In genomic region chr17:56291826-56292475, GRCm38 (mm10) we compare ENCODE assay signal across 9 mouse cellular contexts. TPM values are rescaled to one million over a fixed set of nuclear protein-coding genes. Genes with fewer than 3 reads are reported as not detected.
DNase-seq lines count a peak whose midpoint lies in the region; ATAC-seq and TF ChIP-seq lines count a peak whose summit lies in the region.
"Had no signal": no experiment of that assay in that cellular context is flagged by ENCODE, and none has a peak within 500 bp of the region (broad histone marks: within the 10 kb centered on the region; RNA-seq: fewer than 3 reads in every experiment).

No protein-coding gene starts in this region.

- H3K27ac ChIP-seq in layer of hippocampus, adult 2 months = peak overlapping the region; percentile 87; the same call in 1 of the 2 replicates
- H3K27ac ChIP-seq in embryonic facial prominence, embryonic 10.5 days (replicated peaks) = peak overlapping the region; percentile 92
- peak overlapping the region; percentile 95 for H3K27ac ChIP-seq in heart, embryonic 16.5 days (ENCODE audit: low read length)
- H3K27ac ChIP-seq in macrophage = peak overlapping the region; percentile 59; the same call in 1 of the 2 replicates

- H3K4me2 ChIP-seq in heart, embryonic 16.5 days (ENCODE audit: low read depth, low read length) = no peak overlapping the region; the same call in 1 of the 2 replicates

- no peaks in the 10 kb centered on the region for H3K9me3 ChIP-seq in embryonic facial prominence, embryonic 10.5 days
- H3K9me3 ChIP-seq in heart, embryonic 16.5 days (replicated peaks; ENCODE audit: control insufficient read depth, low read length) = no peaks in the 10 kb centered on the region

- peak overlapping the region; percentile 75 for H3K9ac ChIP-seq in heart, embryonic 16.5 days (ENCODE audit: low read length)

- peaks cover 34% of the 10 kb centered on the region for H3K79me2 ChIP-seq in macrophage (ENCODE audit: inconsistent target)

- no peaks in the 10 kb centered on the region for H3K27me3 ChIP-seq in embryonic facial prominence, embryonic 10.5 days (replicated peaks; ENCODE audit: low read depth, poor library complexity, severe bottlenecking)
- no peaks in the 10 kb centered on the region for H3K27me3 ChIP-seq in heart, embryonic 16.5 days (ENCODE audit: control insufficient read depth, insufficient read depth, low read length)

- no peak for DNase-seq in layer of hippocampus, adult 2 months (ENCODE audit: low spot score in 2 of 2)
- DNase-seq in layer of hippocampus, adult 11-12 months (ENCODE audit: low spot score) = no peak
- no peak for DNase-seq in embryonic facial prominence, embryonic 10.5 days (ENCODE audit: low spot score)
- DNase-seq in spleen, postnatal 10 days (ENCODE audit: low spot score in 2 of 2) = no peak
- no peak for DNase-seq in cerebellum, postnatal 36 days
- no peak for DNase-seq in testis, postnatal 10 days (ENCODE audit: low spot score)

- TF ChIP-seq CTCF in layer of hippocampus, adult 2 months (conservative IDR thresholded peaks at IDR 0.05) = no peak

- H3K4me3 ChIP-seq in layer of hippocampus, adult 2 months = no peak overlapping the region
- H3K4me3 ChIP-seq in embryonic facial prominence, embryonic 10.5 days = peak overlapping the region; percentile 68; the same call in 1 of the 2 replicates
- H3K4me3 ChIP-seq in heart, embryonic 16.5 days (ENCODE audit: low read length) = no peak overlapping the region
- H3K4me3 ChIP-seq in macrophage (ENCODE audit: inconsistent target) = no peak overlapping the region

- 69% methylated on average over 7 of the region's 7 CpGs for WGBS in embryonic facial prominence, embryonic 10.5 days
- 76% methylated on average over 7 of the region's 7 CpGs for WGBS in heart, embryonic 16.5 days
- 88% methylated on average over 6 of the region's 7 CpGs for WGBS in macrophage (ENCODE audit: missing documents)

- ATAC-seq in heart, embryonic 16.5 days (replicated peaks; ENCODE audit: extremely low read depth, insufficient read depth, low FRiP score) = no peak

- H3K36me3 ChIP-seq in embryonic facial prominence, embryonic 10.5 days (replicated peaks) = peaks cover 1% of the 10 kb centered on the region
- H3K36me3 ChIP-seq in heart, embryonic 16.5 days (ENCODE audit: control insufficient read depth, insufficient read depth) = no peaks in the 10 kb centered on the region
- H3K36me3 ChIP-seq in macrophage (ENCODE audit: inconsistent target) = peaks cover 3% of the 10 kb centered on the region; the same call in 1 of the 2 replicates

- peaks cover 51% of the 10 kb centered on the region for H3K4me1 ChIP-seq in embryonic facial prominence, embryonic 10.5 days
- peaks cover 26% of the 10 kb centered on the region for H3K4me1 ChIP-seq in heart, embryonic 16.5 days (ENCODE audit: control insufficient read depth, insufficient read depth, low read length)

RNA-seq across cellular contexts. Expression of gene Plin3, which starts 0.7 kb away (rescaled TPM):
- total RNA-seq in layer of hippocampus, adult 2 months (2021) = 10 to 100 TPM; 16.8 to 17.2 TPM
- polyA plus RNA-seq in embryonic facial prominence, embryonic 10.5 days (2016; fragmentation: Nextera tagmentation; extraction: Ambion mirVana) = 67.7 and 72.2 TPM in 2 replicates
- 79.3 and 89.4 TPM in 2 replicates for polyA plus RNA-seq in heart, embryonic 16.5 days (2015; fragmentation: Nextera tagmentation; extraction: Ambion mirVana)
- total RNA-seq in macrophage (2018; cell fraction: chromatin; rRNA removed) = 10 to 100 TPM in 18 of 26 experiments, 1 to 10 TPM in 8; 3.7 to 35.4 (median 12.4) TPM
- total RNA-seq in macrophage (2018; cell fraction: cytosol; rRNA removed) = 10 to 100 TPM; 28.2 to 67.4 (median 39.0) TPM
- total RNA-seq in macrophage (2018; cell fraction: nucleus; rRNA removed) = 10 to 100 TPM; 10.8 to 40.1 (median 19.8) TPM
- 40.0 to 53.0 TPM (median 46.8 TPM) in 3 replicates for polyA plus RNA-seq in macrophage (2018)

RNA-seq across cellular contexts. Expression of gene Arrdc5, which starts 8.1 kb away (rescaled TPM):
- not detected for total RNA-seq in layer of hippocampus, adult 2 months (2021)
- polyA plus RNA-seq in embryonic facial prominence, embryonic 10.5 days (2016; fragmentation: Nextera tagmentation; extraction: Ambion mirVana) = not detected in 2 replicates
- 0.21 TPM in 1 of 2 replicates, not detected in the other for polyA plus RNA-seq in heart, embryonic 16.5 days (2015; fragmentation: Nextera tagmentation; extraction: Ambion mirVana)
- not detected for total RNA-seq in macrophage (2018; cell fraction: chromatin; rRNA removed)
- total RNA-seq in macrophage (2018; cell fraction: cytosol; rRNA removed) = not detected
- not detected for total RNA-seq in macrophage (2018; cell fraction: nucleus; rRNA removed)
- polyA plus RNA-seq in macrophage (2018) = not detected in 3 replicates
- total RNA-seq: hematopoietic stem cell, adult 5-6 weeks had no signal

RNA-seq across cellular contexts. Expression of gene Uhrf1, which starts 11.2 kb away (rescaled TPM):
- 1 to 10 TPM; 1.7 to 2.1 TPM for total RNA-seq in layer of hippocampus, adult 2 months (2021)
- polyA plus RNA-seq in embryonic facial prominence, embryonic 10.5 days (2016; fragmentation: Nextera tagmentation; extraction: Ambion mirVana) = 279 and 301 TPM in 2 replicates
- polyA plus RNA-seq in heart, embryonic 16.5 days (2015; fragmentation: Nextera tagmentation; extraction: Ambion mirVana) = 76.6 and 94.0 TPM in 2 replicates
- total RNA-seq in macrophage (2018; cell fraction: chromatin; rRNA removed) = 10 to 100 TPM in 13 of 26 experiments, 1 to 10 TPM in 13; 2.4 to 31.3 (median 10.2) TPM
- 1 to 10 TPM; 3.9 to 9.2 (median 5.9) TPM for total RNA-seq in macrophage (2018; cell fraction: cytosol; rRNA removed)
- 10 to 100 TPM in 3 of 26 experiments, 1 to 10 TPM in 23; 3.7 to 97.3 (median 6.4) TPM for total RNA-seq in macrophage (2018; cell fraction: nucleus; rRNA removed)
- polyA plus RNA-seq in macrophage (2018) = 2.3 to 57.4 TPM (median 13.6 TPM) in 3 replicates

RNA-seq across cellular contexts. Expression of gene Ticam1, which starts 15.4 kb away (rescaled TPM):
- total RNA-seq in layer of hippocampus, adult 2 months (2021) = 1 to 10 TPM; 6.1 to 7.1 TPM
- polyA plus RNA-seq in embryonic facial prominence, embryonic 10.5 days (2016; fragmentation: Nextera tagmentation; extraction: Ambion mirVana) = 3.2 and 3.7 TPM in 2 replicates
- polyA plus RNA-seq in heart, embryonic 16.5 days (2015; fragmentation: Nextera tagmentation; extraction: Ambion mirVana) = 7.6 and 8.6 TPM in 2 replicates
- 10 to 100 TPM; 20.0 to 66.0 (median 29.6) TPM for total RNA-seq in macrophage (2018; cell fraction: chromatin; rRNA removed)
- 10 to 100 TPM; 29.2 to 68.9 (median 35.2) TPM for total RNA-seq in macrophage (2018; cell fraction: cytosol; rRNA removed)
- 10 to 100 TPM; 18.9 to 54.1 (median 29.3) TPM for total RNA-seq in macrophage (2018; cell fraction: nucleus; rRNA removed)
- 19.5 to 36.1 TPM (median 21.2 TPM) in 3 replicates for polyA plus RNA-seq in macrophage (2018)

RNA-seq across cellular contexts. Expression of gene Kdm4b, which starts 33.9 kb away (rescaled TPM):
- 10 to 100 TPM; 87.8 to 96.3 TPM for total RNA-seq in layer of hippocampus, adult 2 months (2021)
- polyA plus RNA-seq in embryonic facial prominence, embryonic 10.5 days (2016; fragmentation: Nextera tagmentation; extraction: Ambion mirVana) = 46.2 and 46.8 TPM in 2 replicates
- polyA plus RNA-seq in heart, embryonic 16.5 days (2015; fragmentation: Nextera tagmentation; extraction: Ambion mirVana) = 23.8 and 33.0 TPM in 2 replicates
- total RNA-seq in macrophage (2018; cell fraction: chromatin; rRNA removed) = 10 to 100 TPM; 19.0 to 65.4 (median 41.1) TPM
- 10 to 100 TPM in 20 of 26 experiments, 1 to 10 TPM in 6; 6.7 to 16.1 (median 12.1) TPM for total RNA-seq in macrophage (2018; cell fraction: cytosol; rRNA removed)
- 10 to 100 TPM; 11.3 to 39.3 (median 19.5) TPM for total RNA-seq in macrophage (2018; cell fraction: nucleus; rRNA removed)
- polyA plus RNA-seq in macrophage (2018) = 6.8 to 13.1 TPM (median 8.6 TPM) in 3 replicates
